Comparison of ENCODE assay signal across 19 mouse cellular contexts in the genomic region with DNA sequence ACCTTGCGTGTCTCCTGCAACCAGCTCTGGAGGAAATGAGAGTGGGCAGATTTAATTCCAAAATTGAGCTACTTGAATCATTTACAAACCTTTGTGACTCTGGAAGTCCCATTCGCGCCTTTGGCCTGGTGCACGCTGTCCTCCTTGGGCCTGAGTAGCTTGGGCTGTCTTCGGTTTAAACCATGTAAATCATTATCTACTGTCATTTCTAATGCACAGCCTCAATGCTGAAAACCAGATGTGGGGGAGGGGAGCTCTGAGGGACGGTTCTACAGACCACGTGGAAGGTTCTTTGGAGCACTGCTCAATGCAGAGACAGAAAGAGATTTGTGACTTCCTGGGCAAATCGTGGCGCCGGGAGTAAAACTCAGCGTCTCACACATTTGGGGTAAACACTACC.
DNase-seq lines count a peak whose midpoint lies in the region; ATAC-seq lines count a peak whose summit lies in the region.
"Had no signal": no experiment of that assay in that cellular context is flagged by ENCODE, and none has a peak within 500 bp of the region (broad histone marks: within the 10 kb centered on the region; RNA-seq: fewer than 3 reads in every experiment).

No protein-coding gene starts in this region.

- H3K9ac ChIP-seq in hindbrain, embryonic 16.5 days (ENCODE audit: low read depth, low read length), result 0 out of 2 replicates have a peak overlapping the region, but pooled peaks have one; percentile 20
- no peak overlapping the region for H3K9ac ChIP-seq in hindbrain, embryonic 11.5 days (ENCODE audit: low read depth, low read length)
- H3K9ac ChIP-seq in neural tube, embryonic 13.5 days, result no peak overlapping the region
- H3K9ac ChIP-seq in kidney, embryonic 16.5 days (replicated peaks; ENCODE audit: low read length), result no peak overlapping the region; the same call in 1 of the 2 replicates
- H3K9ac ChIP-seq in forebrain, embryonic 11.5 days (ENCODE audit: low read length), result no peak overlapping the region
- H3K9ac ChIP-seq: heart, embryonic 15.5 days; lung, embryonic 15.5 days; neural tube, embryonic 12.5 days had no signal

- no peak overlapping the region for H3K4me3 ChIP-seq in hindbrain, embryonic 16.5 days (ENCODE audit: low read length)
- no peak overlapping the region for H3K4me3 ChIP-seq in hindbrain, embryonic 11.5 days (ENCODE audit: low read depth, low read length)
- H3K4me3 ChIP-seq in neural tube, embryonic 13.5 days, result no peak overlapping the region
- H3K4me3 ChIP-seq in kidney, embryonic 16.5 days (ENCODE audit: low read length), result no peak overlapping the region
- no peak overlapping the region for H3K4me3 ChIP-seq in forebrain, embryonic 11.5 days (ENCODE audit: low read depth, low read length)
- H3K4me3 ChIP-seq: heart, embryonic 15.5 days; lung, embryonic 15.5 days; neural tube, embryonic 12.5 days had no signal

- peaks cover 3% of the 10 kb centered on the region; the same call in 1 of the 2 replicates for H3K4me1 ChIP-seq in hindbrain, embryonic 16.5 days (ENCODE audit: control insufficient read depth, insufficient read depth, low read depth, low read length)
- no peaks in the 10 kb centered on the region for H3K4me1 ChIP-seq in hindbrain, embryonic 11.5 days (replicated peaks; ENCODE audit: control insufficient read depth, insufficient read depth, low read length)
- peaks cover 5% of the 10 kb centered on the region; the same call in 1 of the 2 replicates for H3K4me1 ChIP-seq in neural tube, embryonic 13.5 days (replicated peaks)
- H3K4me1 ChIP-seq in kidney, embryonic 16.5 days (ENCODE audit: insufficient read depth, low read length), result peaks cover 14% of the 10 kb centered on the region
- H3K4me1 ChIP-seq in forebrain, embryonic 11.5 days (replicated peaks; ENCODE audit: control insufficient read depth, insufficient read depth, low read length), result no peaks in the 10 kb centered on the region
- H3K4me1 ChIP-seq: lung, embryonic 15.5 days; neural tube, embryonic 12.5 days had no signal

- no peak overlapping the region for H3K4me2 ChIP-seq in hindbrain, embryonic 16.5 days (ENCODE audit: low read length)
- H3K4me2 ChIP-seq in hindbrain, embryonic 11.5 days (replicated peaks; ENCODE audit: low read depth, low read length), result no peak overlapping the region
- no peak overlapping the region for H3K4me2 ChIP-seq in neural tube, embryonic 13.5 days
- no peak overlapping the region for H3K4me2 ChIP-seq in kidney, embryonic 16.5 days (replicated peaks; ENCODE audit: low read depth, low read length)
- no peak overlapping the region for H3K4me2 ChIP-seq in forebrain, embryonic 11.5 days (ENCODE audit: low read depth, low read length, severe bottlenecking)
- H3K4me2 ChIP-seq: heart, embryonic 15.5 days; liver, embryonic 11.5 days; lung, embryonic 15.5 days; neural tube, embryonic 12.5 days had no signal

- no peaks in the 10 kb centered on the region for H3K36me3 ChIP-seq in hindbrain, embryonic 16.5 days (ENCODE audit: control insufficient read depth, insufficient read depth, low read length)
- H3K36me3 ChIP-seq in hindbrain, embryonic 11.5 days (ENCODE audit: control insufficient read depth, insufficient read depth, low read length), result no peaks in the 10 kb centered on the region
- no peaks in the 10 kb centered on the region for H3K36me3 ChIP-seq in neural tube, embryonic 13.5 days
- H3K36me3 ChIP-seq in kidney, embryonic 16.5 days (ENCODE audit: insufficient read depth, low read length), result no peaks in the 10 kb centered on the region
- H3K36me3 ChIP-seq in forebrain, embryonic 11.5 days (ENCODE audit: control insufficient read depth, insufficient read depth, low read length), result no peaks in the 10 kb centered on the region
- H3K36me3 ChIP-seq: heart, embryonic 15.5 days; lung, embryonic 15.5 days; neural tube, embryonic 12.5 days had no signal

- DNase-seq in hindbrain, embryonic 11.5 days (ENCODE audit: low spot score), result no peak
- no peak for DNase-seq in neural tube, embryonic 10.5 days (ENCODE audit: extremely low spot score, low spot score)
- peak; percentile 4 for DNase-seq in yolk sac, embryonic 10.5 days (ENCODE audit: low spot score)
- DNase-seq in retina, postnatal 1 day, result no peak
- no peak for DNase-seq in forebrain, embryonic 11.5 days (ENCODE audit: low spot score)
- DNase-seq: cerebellum, adult 11 months; cerebellum, postnatal 25 days; gastrocnemius, postnatal 10 days; heart, adult 18-20 months; left cerebral cortex, postnatal 4 days; thymus, postnatal 36 days had no signal

- H3K27ac ChIP-seq in hindbrain, embryonic 16.5 days (ENCODE audit: low read depth, low read length), result no peak overlapping the region; the same call in 1 of the 2 replicates
- H3K27ac ChIP-seq in hindbrain, embryonic 11.5 days (ENCODE audit: low read depth, low read length), result no peak overlapping the region
- H3K27ac ChIP-seq in neural tube, embryonic 13.5 days (replicated peaks), result peak overlapping the region; percentile 62; the same call in 1 of the 2 replicates
- H3K27ac ChIP-seq in kidney, embryonic 16.5 days (ENCODE audit: low read length), result peak overlapping the region; percentile 48
- H3K27ac ChIP-seq in forebrain, embryonic 11.5 days (ENCODE audit: low read depth, low read length), result no peak overlapping the region
- H3K27ac ChIP-seq: heart, embryonic 15.5 days; lung, embryonic 15.5 days; neural tube, embryonic 12.5 days had no signal

- H3K9me3 ChIP-seq in hindbrain, embryonic 16.5 days (ENCODE audit: control insufficient read depth, low read length), result no peaks in the 10 kb centered on the region
- no peaks in the 10 kb centered on the region for H3K9me3 ChIP-seq in hindbrain, embryonic 11.5 days (ENCODE audit: control insufficient read depth, low read length)
- no peaks in the 10 kb centered on the region; the same call in 1 of the 2 replicates for H3K9me3 ChIP-seq in neural tube, embryonic 13.5 days
- H3K9me3 ChIP-seq in kidney, embryonic 16.5 days (ENCODE audit: low read length), result no peaks in the 10 kb centered on the region
- no peaks in the 10 kb centered on the region for H3K9me3 ChIP-seq in forebrain, embryonic 11.5 days (ENCODE audit: control insufficient read depth, low read length)
- H3K9me3 ChIP-seq: heart, embryonic 15.5 days; lung, embryonic 15.5 days; neural tube, embryonic 12.5 days had no signal

- 79% methylated on average over 11 of the region's 11 CpGs for WGBS in hindbrain, embryonic 16.5 days
- WGBS in hindbrain, embryonic 11.5 days, result 81% methylated on average over 11 of the region's 11 CpGs
- 75% methylated on average over 11 of the region's 11 CpGs for WGBS in neural tube, embryonic 13.5 days
- 47% methylated on average over 11 of the region's 11 CpGs for WGBS in kidney, embryonic 16.5 days
- WGBS in forebrain, embryonic 11.5 days, result 79% methylated on average over 11 of the region's 11 CpGs

- no peaks in the 10 kb centered on the region for H3K27me3 ChIP-seq in hindbrain, embryonic 16.5 days (replicated peaks; ENCODE audit: control insufficient read depth, insufficient read depth, low read length)
- H3K27me3 ChIP-seq in hindbrain, embryonic 11.5 days (ENCODE audit: control insufficient read depth, insufficient read depth, low read length), result no peaks in the 10 kb centered on the region
- H3K27me3 ChIP-seq in neural tube, embryonic 13.5 days, result no peaks in the 10 kb centered on the region
- H3K27me3 ChIP-seq in kidney, embryonic 16.5 days (ENCODE audit: insufficient read depth, low read length), result no peaks in the 10 kb centered on the region
- no peaks in the 10 kb centered on the region for H3K27me3 ChIP-seq in forebrain, embryonic 11.5 days (ENCODE audit: control insufficient read depth, insufficient read depth, low read length)
- H3K27me3 ChIP-seq: heart, embryonic 15.5 days; lung, embryonic 15.5 days; neural tube, embryonic 12.5 days had no signal

- ATAC-seq in hindbrain, embryonic 16.5 days, result no peak
- no peak for ATAC-seq in hindbrain, embryonic 11.5 days (ENCODE audit: low FRiP score)
- ATAC-seq in neural tube, embryonic 13.5 days (ENCODE audit: low read depth), result no peak
- ATAC-seq in kidney, embryonic 16.5 days (ENCODE audit: low FRiP score, low TSS enrichment), result peak; percentile 81
- no peak for ATAC-seq in forebrain, embryonic 11.5 days (replicated peaks; ENCODE audit: low FRiP score)
- ATAC-seq: forebrain, embryonic 14.5 days had no signal

Comparison
In these comparisons a context has a peak if more than half of its experiments do, and no peak if none do; other contexts are left out.
1. H3K27ac ChIP-seq: peak in neural tube, embryonic 13.5 days (single experiment) and kidney, embryonic 16.5 days (single experiment); none in hindbrain, embryonic 16.5 days (single experiment), hindbrain, embryonic 11.5 days (single experiment) and forebrain, embryonic 11.5 days (single experiment).